Mouse (Mus musculus): ENCODE results near the gene Ppp2r5e. TPM values are rescaled to one million over a fixed set of nuclear protein-coding genes. Genes with fewer than 3 reads are reported as not detected.

Ppp2r5e gene
- total RNA-seq, 4 experiments from 2014 or later = 32.3 to 37.5 (median 33.5) TPM

- no peak for DNase-seq (ENCODE audit: low spot score in 2 of 2)
These were observed 58.2 kb downstream of the Ppp2r5e start for GRCm38 (mm10) chr12:75537673-75538423.

- no peak for DNase-seq (ENCODE audit: low spot score in 2 of 2)
These were observed 58.9 kb downstream of the Ppp2r5e start for GRCm38 (mm10) chr12:75537019-75537672.

GRCm38 (mm10) chr12:75536566-75536965 lies 59.5 kb downstream of the Ppp2r5e start:
- DNase-seq (ENCODE audit: low spot score in 2 of 2) = no peak

- DNase-seq (ENCODE audit: low spot score in 2 of 2) = no peak
These were observed 62.9 kb downstream of the Ppp2r5e start for GRCm38 (mm10) chr12:75533145-75533544.

- DNase-seq (ENCODE audit: low spot score in 2 of 2) = no peak
These were observed 64.2 kb downstream of the Ppp2r5e start for GRCm38 (mm10) chr12:75531895-75532294.

GRCm38 (mm10) chr12:75528857-75529808 lies 66.9 kb downstream of the Ppp2r5e start:
- no peak for DNase-seq (ENCODE audit: low spot score in 2 of 2)

- DNase-seq (ENCODE audit: low spot score in 2 of 2) = no peak
These were observed 67.7 kb downstream of the Ppp2r5e start for GRCm38 (mm10) chr12:75528300-75528699.

GRCm38 (mm10) chr12:75524199-75524598 lies 71.8 kb downstream of the Ppp2r5e start:
- no peak for DNase-seq (ENCODE audit: low spot score in 2 of 2)

- DNase-seq (ENCODE audit: low spot score in 2 of 2) = no peak
These were observed 73.1 kb downstream of the Ppp2r5e start for GRCm38 (mm10) chr12:75522931-75523330.

GRCm38 (mm10) chr12:75522360-75522759 lies 73.7 kb downstream of the Ppp2r5e start:
- DNase-seq (ENCODE audit: low spot score in 2 of 2) = no peak

GRCm38 (mm10) chr12:75520395-75520794 lies 75.7 kb downstream of the Ppp2r5e start:
- no peak for DNase-seq (ENCODE audit: low spot score in 2 of 2)

GRCm38 (mm10) chr12:75519181-75519940 lies 76.7 kb downstream of the Ppp2r5e start:
- DNase-seq (ENCODE audit: low spot score in 2 of 2) = no peak

- no peak for DNase-seq (ENCODE audit: low spot score in 2 of 2)
These were observed 80.6 kb downstream of the Ppp2r5e start for GRCm38 (mm10) chr12:75515301-75515906.

GRCm38 (mm10) chr12:75511520-75511919 lies 84.5 kb downstream of the Ppp2r5e start:
- no peak for DNase-seq (ENCODE audit: low spot score in 2 of 2)

- DNase-seq (ENCODE audit: low spot score in 2 of 2) = no peak
These were observed 90.9 kb downstream of the Ppp2r5e start for GRCm38 (mm10) chr12:75504991-75505650.

- DNase-seq (ENCODE audit: low spot score in 2 of 2) = no peak
These were observed 93.4 kb downstream of the Ppp2r5e start for GRCm38 (mm10) chr12:75502664-75503063.

GRCm38 (mm10) chr12:75497698-75498097 lies 98.3 kb downstream of the Ppp2r5e start:
- no peak for DNase-seq (ENCODE audit: low spot score in 2 of 2)

- no peak for DNase-seq (ENCODE audit: low spot score in 2 of 2)
These were observed 100.4 kb downstream of the Ppp2r5e start for GRCm38 (mm10) chr12:75495636-75496035.

GRCm38 (mm10) chr12:75494643-75495042 lies 101.4 kb downstream of the Ppp2r5e start:
- DNase-seq (ENCODE audit: low spot score in 2 of 2) = no peak

Measured in gastrocnemius, adult 8-10 months (tissue).